Mouse (Mus musculus) olfactory bulb, adult 2 months (tissue): ENCODE measurements around the gene Acvr1b.

Source experiments
- CTCF ChIP-seq: fragments of 200-500 bp; IDR thresholded peaks from 2 replicates; pipeline ENCODE4 v1.5.1; 2012; ENCODE audit warnings: low read depth, mild to moderate bottlenecking, low read length, moderate library complexity; ENCODE audit not compliant: insufficient read depth
- POLR2A ChIP-seq: fragments of 200-500 bp; IDR thresholded peaks from 2 replicates; pipeline ENCODE4 v1.6.1; 2012; ENCODE audit warnings: mild to moderate bottlenecking, low read depth, low read length, moderate library complexity; ENCODE audit not compliant: insufficient read depth

GRCm38 (mm10) chr15:101190762-101191150 is 16.9 kb downstream of the Acvr1b start:
- no peak for TF ChIP-seq CTCF
- no peak for TF ChIP-seq POLR2A
